Mouse (Mus musculus) spleen, postnatal 4 days (tissue): ENCODE measurements around the gene Neu2.
"Not testable (repeated sequence)": the region's sequence is repeated elsewhere in the genome, so short reads cannot be mapped to it uniquely, and the experiment has no call there.

ENCODE experiments used
- DNase-seq, 2 experiments: peaks; one replicate each; pipeline ENCODE4 v3.0.0; 2022; ENCODE audit warnings: low spot score in 2 of 2

Gene Neu2

GRCm38 (mm10) chr1:87509561-87510165, at the start of gene Neu2:
Neu2 (plus strand) TSS chr1:87509889.
- no peak for DNase-seq

GRCm38 (mm10) chr1:87467469-87467868, 42.2 kb upstream of the Neu2 start:
- DNase-seq = no peak

- no peak for DNase-seq
Observed at GRCm38 (mm10) chr1:87468321-87468720, 41.4 kb upstream of the Neu2 start.

- not testable (repeated sequence) for DNase-seq
Observed at GRCm38 (mm10) chr1:87469971-87470370, 39.7 kb upstream of the Neu2 start, which contains the start of gene Snorc. Snorc (plus strand) TSS chr1:87470271.

GRCm38 (mm10) chr1:87471914-87472313, 37.8 kb upstream of the Neu2 start:
- no peak for DNase-seq

- DNase-seq = no peak
Observed at GRCm38 (mm10) chr1:87472576-87472975, 37.1 kb upstream of the Neu2 start.

- DNase-seq = no peak
Observed at GRCm38 (mm10) chr1:87475076-87475895, 34.4 kb upstream of the Neu2 start.

- no peak for DNase-seq
Observed at GRCm38 (mm10) chr1:87482546-87482945, 27.1 kb upstream of the Neu2 start.

GRCm38 (mm10) chr1:87486386-87486785, 23.3 kb upstream of the Neu2 start:
- no peak for DNase-seq

- no peak for DNase-seq
Observed at GRCm38 (mm10) chr1:87492285-87492684, 17.4 kb upstream of the Neu2 start.

- DNase-seq = no peak
Observed at GRCm38 (mm10) chr1:87493542-87493941, 16.1 kb upstream of the Neu2 start.

GRCm38 (mm10) chr1:87505524-87505923, 4.2 kb upstream of the Neu2 start:
- no peak for DNase-seq

GRCm38 (mm10) chr1:87507857-87508256, 1.8 kb upstream of the Neu2 start:
- DNase-seq = no peak

- DNase-seq = no peak
Observed at GRCm38 (mm10) chr1:87508591-87509560, 813 bp upstream of the Neu2 start.

GRCm38 (mm10) chr1:87510166-87510691, 540 bp downstream of the Neu2 start:
- no peak for DNase-seq

- DNase-seq = no peak
Observed at GRCm38 (mm10) chr1:87510845-87511244, 1.2 kb downstream of the Neu2 start.

- DNase-seq = no peak
Observed at GRCm38 (mm10) chr1:87520467-87520866, 10.8 kb downstream of the Neu2 start.

- DNase-seq = no peak
Observed at GRCm38 (mm10) chr1:87521523-87521922, 11.8 kb downstream of the Neu2 start.

- DNase-seq = no peak
Observed at GRCm38 (mm10) chr1:87525041-87525440, 15.4 kb downstream of the Neu2 start.

GRCm38 (mm10) chr1:87527191-87527590, 17.5 kb downstream of the Neu2 start:
- DNase-seq = no peak

- no peak for DNase-seq
Observed at GRCm38 (mm10) chr1:87532346-87532745, 22.7 kb downstream of the Neu2 start.

GRCm38 (mm10) chr1:87534118-87534517, 24.4 kb downstream of the Neu2 start:
- DNase-seq = no peak
